Comparison of ENCODE assay signal across 24 mouse cellular contexts in the genomic region with DNA sequence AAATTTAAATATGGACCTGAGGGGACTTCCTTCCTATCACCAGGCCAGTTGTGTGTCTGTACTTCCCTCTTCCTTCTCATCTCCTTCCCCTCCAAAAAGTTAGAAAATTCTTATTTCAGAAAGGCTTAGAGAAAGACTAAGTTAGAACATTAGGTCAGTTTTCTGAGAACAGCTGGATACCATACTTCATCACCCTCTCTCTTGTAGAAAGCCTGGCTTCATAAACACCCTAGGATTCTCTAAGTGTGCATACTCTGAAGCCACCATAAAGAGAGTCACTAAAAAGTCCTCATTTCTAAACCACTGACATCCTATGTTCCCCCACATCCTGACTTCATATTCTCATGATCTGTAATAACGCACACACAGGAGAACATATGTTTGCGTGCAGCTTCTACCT.
"Had no signal": no experiment of that assay in that cellular context is flagged by ENCODE, and none has a peak within 500 bp of the region (broad histone marks: within the 10 kb centered on the region; RNA-seq: fewer than 3 reads in every experiment).

No protein-coding gene starts in this region.

- H3K9me3 ChIP-seq: heart, embryonic 13.5 days; heart, embryonic 15.5 days; hindbrain, embryonic 13.5 days; hindbrain, embryonic 15.5 days; kidney, embryonic 15.5 days; limb, embryonic 13.5 days had no signal

- H3K27ac ChIP-seq: heart, adult 2 months; heart, embryonic 13.5 days; heart, embryonic 15.5 days; hindbrain, embryonic 13.5 days; hindbrain, embryonic 15.5 days; hindbrain, postnatal 0 days; kidney, embryonic 15.5 days; kidney, postnatal 0 days; limb, embryonic 13.5 days had no signal

- H3K9ac ChIP-seq: forebrain, postnatal 0 days; heart, embryonic 13.5 days; heart, embryonic 15.5 days; hindbrain, embryonic 13.5 days; hindbrain, embryonic 15.5 days; kidney, embryonic 15.5 days; limb, embryonic 13.5 days had no signal

- H3K27me3 ChIP-seq: heart, embryonic 13.5 days; heart, embryonic 15.5 days; hindbrain, embryonic 13.5 days; hindbrain, embryonic 15.5 days; kidney, embryonic 15.5 days; limb, embryonic 13.5 days had no signal

- H3K4me1 ChIP-seq: heart, embryonic 13.5 days; heart, embryonic 15.5 days; hindbrain, embryonic 13.5 days; hindbrain, embryonic 15.5 days; kidney, embryonic 15.5 days; limb, embryonic 13.5 days had no signal

- DNase-seq: forebrain, postnatal 0 days; gastrocnemius, postnatal 14 days; gastrocnemius, postnatal 36 days; heart, adult 11 months; heart, adult 2 months; heart, postnatal 14 days; heart, postnatal 36 days; kidney, adult 11 months; kidney, adult 2 months; kidney, postnatal 14 days; kidney, postnatal 36 days; layer of hippocampus, adult 9-11 months; layer of hippocampus, postnatal 36 days; left cerebral cortex, postnatal 4 days had no signal

- H3K36me3 ChIP-seq: heart, embryonic 13.5 days; heart, embryonic 15.5 days; hindbrain, embryonic 13.5 days; hindbrain, embryonic 15.5 days; kidney, embryonic 15.5 days; limb, embryonic 13.5 days had no signal

- H3K4me3 ChIP-seq: heart, adult 2 months; heart, embryonic 13.5 days; heart, embryonic 15.5 days; hindbrain, embryonic 13.5 days; hindbrain, embryonic 15.5 days; kidney, embryonic 15.5 days; limb, embryonic 13.5 days had no signal

- H3K4me2 ChIP-seq: heart, embryonic 11.5 days; heart, embryonic 13.5 days; heart, embryonic 15.5 days; hindbrain, embryonic 13.5 days; hindbrain, embryonic 15.5 days; kidney, embryonic 15.5 days; limb, embryonic 13.5 days had no signal

- ATAC-seq: forebrain, postnatal 0 days; hindbrain, postnatal 0 days; intestine, embryonic 16.5 days had no signal
